Mouse (Mus musculus): ENCODE measurements at regions not wholly inside any gene's neighbourhood (a gene's known extent, or its start where the extent isn't known, plus 50 kb on each side); places are given as distances from the start of the nearest gene placed in this dataset.

DNA sequence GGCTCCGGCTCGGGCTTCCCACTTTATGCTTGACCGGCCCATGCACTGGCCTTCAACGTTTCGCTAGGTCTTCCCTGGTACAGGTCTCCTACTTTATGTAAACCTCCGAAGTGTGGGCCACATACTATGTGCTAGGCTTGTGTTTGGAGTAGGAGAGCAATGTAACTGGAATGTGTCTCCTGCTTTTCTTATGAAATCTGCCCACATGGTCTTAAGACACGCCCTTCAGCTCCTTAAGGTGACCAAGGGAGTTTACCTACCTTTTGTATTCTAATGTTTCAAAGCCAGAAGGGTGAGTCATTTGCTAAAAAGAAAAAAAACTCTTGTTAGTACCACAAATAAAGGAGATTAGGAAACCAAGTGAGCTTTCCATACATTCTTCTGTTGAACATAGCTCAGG, 385.0 kb downstream of the Sox2 start:
- TF ChIP-seq CTCF (conservative IDR thresholded peaks at IDR 0.05 in 1 of 2, IDR thresholded peaks at IDR 0.05 in 1 of 2; ENCODE audit: low read depth in 2 of 2, low read length in 2 of 2), result no peak
- TF ChIP-seq MAX (IDR thresholded peaks at IDR 0.05; ENCODE audit: low read length), result no peak
- no peak for TF ChIP-seq EP300 (IDR thresholded peaks at IDR 0.05; ENCODE audit: low read length)

Measured in CH12.LX (cell line).